Mouse (Mus musculus): Measurements from ENCODE around the gene Hist2h2bb.
"Not testable (repeated sequence)": the region's sequence is repeated elsewhere in the genome, so short reads cannot be mapped to it uniquely, and the experiment has no call there.

Gene Hist2h2bb

GRCm38 (mm10) chr3:96263558-96264403, 5.8 kb upstream of the Hist2h2bb start:
- peak; percentile 75 for DNase-seq (ENCODE audit: low spot score)

DNA sequence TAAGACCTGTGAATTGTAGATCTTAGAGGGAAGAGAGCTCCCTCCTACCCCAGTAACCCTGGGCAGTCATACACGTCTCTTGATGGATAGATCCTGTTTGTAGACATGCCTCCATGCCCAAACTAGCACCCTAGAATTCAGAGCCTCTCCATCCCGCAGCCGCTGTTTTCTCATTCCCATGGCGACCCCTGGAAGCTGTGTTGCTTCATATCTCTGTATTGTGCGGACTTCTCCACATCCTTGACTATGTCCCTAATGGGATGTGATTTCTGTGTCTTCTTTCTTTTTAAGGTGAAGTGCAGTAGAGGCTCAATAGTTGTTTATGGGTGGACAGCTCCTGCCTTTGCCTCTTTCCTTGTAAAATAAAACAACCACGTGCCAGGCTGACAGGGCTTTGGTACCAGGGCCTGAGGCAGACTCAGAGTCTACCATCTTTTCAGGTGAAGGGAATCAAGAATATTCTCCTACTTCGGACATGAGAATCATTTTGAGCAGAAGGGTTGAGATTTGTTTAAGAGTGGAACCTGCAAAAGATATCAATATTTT, 5.1 kb upstream of the Hist2h2bb start:
- DNase-seq (ENCODE audit: low spot score), result no peak

GRCm38 (mm10) chr3:96266132-96266710, 3.3 kb upstream of the Hist2h2bb start:
- no peak for DNase-seq (ENCODE audit: low spot score)

GRCm38 (mm10) chr3:96267541-96267940, 2.0 kb upstream of the Hist2h2bb start:
- no peak for DNase-seq (ENCODE audit: low spot score)

- peak; percentile 90 for DNase-seq (ENCODE audit: low spot score)
Observed at GRCm38 (mm10) chr3:96268051-96268775, 1.3 kb upstream of the Hist2h2bb start, which contains the start of gene Hist2h3b. Hist2h3b (plus strand) TSS chr3:96268654.

DNA sequence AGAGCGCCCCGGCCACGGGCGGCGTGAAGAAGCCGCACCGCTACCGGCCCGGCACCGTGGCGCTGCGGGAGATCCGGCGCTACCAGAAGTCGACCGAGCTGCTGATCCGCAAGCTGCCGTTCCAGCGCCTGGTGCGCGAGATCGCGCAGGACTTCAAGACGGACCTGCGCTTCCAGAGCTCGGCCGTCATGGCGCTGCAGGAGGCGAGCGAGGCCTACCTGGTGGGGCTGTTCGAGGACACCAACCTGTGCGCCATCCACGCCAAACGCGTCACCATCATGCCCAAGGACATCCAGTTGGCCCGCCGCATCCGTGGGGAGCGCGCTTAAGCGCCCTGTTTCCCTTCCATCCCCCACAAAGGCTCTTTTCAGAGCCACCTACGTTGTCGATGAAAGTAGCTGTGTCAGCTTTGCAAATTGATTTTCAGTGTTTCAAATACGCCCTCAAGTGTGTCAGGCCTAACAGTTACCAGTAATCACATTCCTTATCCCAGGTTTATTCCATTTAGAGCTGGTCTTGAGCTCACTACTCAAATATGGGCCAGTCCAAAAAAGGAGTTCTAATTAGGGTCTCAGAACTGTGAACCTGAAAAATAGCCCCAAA, 675 bp upstream of the Hist2h2bb start:
- not testable (repeated sequence) for DNase-seq (ENCODE audit: low spot score)

- DNase-seq (ENCODE audit: low spot score), result no peak
Observed at GRCm38 (mm10) chr3:96273591-96274465, 4.3 kb downstream of the Hist2h2bb start.

DNA sequence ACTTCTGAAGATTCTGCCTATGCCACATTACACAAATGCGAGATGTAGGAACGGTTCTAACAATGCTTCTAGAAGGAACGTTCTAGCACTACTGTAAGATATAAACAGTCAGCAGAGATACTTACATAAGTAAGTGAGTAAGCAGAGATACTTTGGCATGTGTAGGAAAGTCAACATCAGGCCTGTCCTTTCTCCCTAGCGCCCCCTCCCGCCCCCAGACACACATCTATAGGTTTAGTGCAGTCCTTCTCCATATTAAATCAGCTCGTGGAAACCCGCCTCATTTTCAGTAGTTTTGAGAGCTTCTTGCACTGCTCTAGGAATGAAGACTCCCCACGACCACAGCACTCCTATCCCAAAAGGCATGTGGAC, 7.9 kb downstream of the Hist2h2bb start:
- peak; percentile 60 for DNase-seq (ENCODE audit: low spot score)

GRCm38 (mm10) chr3:96277800-96278624, 8.5 kb downstream of the Hist2h2bb start:
- DNase-seq (ENCODE audit: low spot score), result peak; percentile 91

DNA sequence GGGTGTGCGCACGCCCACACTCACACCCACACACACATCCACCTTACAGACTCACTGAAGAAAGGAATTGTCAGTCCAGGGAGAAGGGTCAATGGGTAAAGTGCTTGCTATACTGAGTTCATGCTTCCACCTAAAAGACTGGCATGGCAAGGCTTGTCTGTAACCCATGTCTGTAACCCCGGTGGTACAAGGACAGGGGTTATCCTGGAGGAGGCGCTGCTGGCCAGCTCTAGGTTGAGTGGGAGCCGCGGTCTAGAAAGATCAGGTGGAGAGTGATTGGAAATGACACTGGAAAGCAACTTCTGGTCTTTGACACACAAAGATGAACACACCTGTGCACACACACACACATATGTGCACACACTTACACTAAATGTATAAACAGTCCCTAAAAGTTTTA, 11.1 kb downstream of the Hist2h2bb start:
- no peak for DNase-seq (ENCODE audit: low spot score)

DNA sequence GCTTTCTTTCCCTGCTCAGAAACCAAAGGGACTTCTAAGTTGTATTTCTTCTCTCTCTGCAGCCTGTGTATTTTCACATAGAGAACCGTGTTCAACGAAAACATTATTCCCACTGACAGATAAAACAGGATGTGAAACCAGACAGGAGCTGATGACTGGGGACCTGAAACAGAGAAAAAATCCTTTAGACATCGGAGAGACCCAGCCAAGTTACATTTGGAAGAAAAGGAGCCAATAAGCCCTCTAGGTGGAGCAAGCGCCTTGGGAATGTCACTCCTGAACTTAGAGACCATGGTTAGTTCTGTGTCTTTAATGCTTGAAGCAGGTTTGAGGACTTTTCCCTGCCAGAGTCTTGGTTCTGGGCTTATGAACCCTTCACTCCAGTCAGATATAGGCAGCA, 14.9 kb downstream of the Hist2h2bb start:
- no peak for DNase-seq (ENCODE audit: low spot score)

DNA sequence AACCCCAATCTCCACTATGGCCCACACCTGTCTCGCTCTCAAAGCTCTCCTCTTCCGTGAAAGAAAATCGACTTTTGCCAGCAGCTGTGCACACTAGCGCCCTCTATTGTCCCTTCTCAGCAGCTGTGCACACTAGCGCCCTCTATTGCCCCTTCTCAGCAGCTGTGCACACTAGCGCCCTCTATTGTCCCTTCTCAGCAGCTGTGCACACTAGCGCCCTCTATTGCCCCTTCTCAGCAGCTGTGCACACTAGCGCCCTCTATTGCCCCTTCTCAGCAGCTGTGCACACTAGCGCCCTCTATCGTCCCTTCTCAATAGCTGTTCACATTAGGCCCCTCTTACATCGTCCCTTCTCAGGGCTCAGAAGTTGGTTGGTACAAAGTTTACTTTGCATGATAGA, 17.8 kb downstream of the Hist2h2bb start:
- DNase-seq (ENCODE audit: low spot score), result not testable (repeated sequence)

DNA sequence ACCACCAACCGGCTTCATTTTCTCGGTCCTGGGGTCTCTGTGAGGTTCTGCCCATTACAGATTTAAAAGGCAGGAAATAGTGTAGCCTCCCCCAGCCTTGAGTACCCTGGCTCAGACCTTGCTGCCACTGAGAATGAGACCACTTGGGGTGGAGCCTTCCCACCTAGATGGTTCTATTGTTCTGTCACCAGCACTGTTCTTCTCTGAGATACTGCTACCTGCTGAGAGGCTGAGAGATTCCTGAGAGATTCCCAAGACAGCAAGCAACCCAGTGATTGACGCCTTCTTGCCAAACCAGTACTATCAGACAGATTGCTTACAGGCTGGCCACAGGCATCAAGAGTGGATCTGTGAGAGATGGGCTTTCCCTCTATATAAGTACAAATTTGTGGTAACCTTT, 19.6 kb downstream of the Hist2h2bb start:
- no peak for DNase-seq (ENCODE audit: low spot score)

DNA sequence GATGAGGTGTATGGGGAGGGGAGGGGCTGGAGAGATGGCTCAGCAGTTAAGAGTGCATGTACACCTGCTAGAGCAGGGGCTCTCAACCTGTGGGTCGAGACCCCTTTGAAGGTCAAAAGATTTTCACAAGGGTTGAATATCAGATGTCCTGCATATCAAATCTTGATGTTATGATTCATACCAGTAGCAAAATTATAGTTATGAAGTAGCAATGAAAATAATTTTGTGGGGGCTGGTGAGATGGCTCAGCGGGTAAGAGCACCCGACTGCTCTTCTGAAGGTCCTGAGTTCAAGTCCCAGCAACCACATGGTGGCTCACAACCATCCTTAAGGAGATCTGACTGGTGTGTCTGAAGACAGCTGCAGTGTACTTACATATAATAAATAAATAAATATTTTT, 21.2 kb downstream of the Hist2h2bb start:
- not testable (repeated sequence) for DNase-seq (ENCODE audit: low spot score)

DNA sequence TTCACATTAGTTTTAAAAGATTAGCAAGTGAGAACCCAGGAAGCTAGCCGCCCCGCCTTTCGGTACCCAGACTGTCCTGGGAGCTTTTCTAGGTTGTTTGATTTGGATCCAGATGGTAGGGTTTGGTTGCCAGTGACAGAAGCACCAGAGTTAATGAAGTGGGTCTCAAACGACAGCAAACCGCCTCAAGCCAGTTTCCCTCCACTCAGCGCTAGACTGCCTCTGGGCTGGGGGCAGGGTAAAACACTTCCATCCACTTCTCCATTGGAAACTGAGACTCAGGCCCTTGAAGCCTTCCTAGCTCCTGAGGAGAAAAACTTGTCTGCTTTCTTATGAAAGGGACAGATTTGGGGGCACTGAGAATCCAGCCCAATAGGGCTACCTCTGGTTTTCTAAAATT, 23.1 kb downstream of the Hist2h2bb start:
- no peak for DNase-seq (ENCODE audit: low spot score)

DNA sequence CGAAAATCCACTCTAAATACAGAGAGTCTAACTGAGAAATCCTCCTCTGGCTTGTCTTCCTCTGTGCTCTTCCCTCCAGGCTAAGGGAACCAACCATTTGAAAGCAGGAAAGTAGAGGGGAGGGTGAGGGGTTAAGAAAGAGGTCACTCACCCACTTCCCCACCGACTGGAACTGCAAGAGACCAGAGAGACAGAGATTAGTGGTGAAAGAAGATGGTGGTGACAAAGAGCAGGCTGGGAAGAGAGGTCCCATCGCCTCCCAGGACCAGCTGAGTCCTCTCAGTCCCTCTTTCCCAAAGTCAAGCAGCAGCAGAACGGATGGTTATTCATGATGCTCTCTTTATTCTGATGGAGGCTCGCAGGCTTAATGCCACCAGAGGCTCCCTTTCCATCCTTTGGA, 23.8 kb downstream of the Hist2h2bb start:
- no peak for DNase-seq (ENCODE audit: low spot score)

DNA sequence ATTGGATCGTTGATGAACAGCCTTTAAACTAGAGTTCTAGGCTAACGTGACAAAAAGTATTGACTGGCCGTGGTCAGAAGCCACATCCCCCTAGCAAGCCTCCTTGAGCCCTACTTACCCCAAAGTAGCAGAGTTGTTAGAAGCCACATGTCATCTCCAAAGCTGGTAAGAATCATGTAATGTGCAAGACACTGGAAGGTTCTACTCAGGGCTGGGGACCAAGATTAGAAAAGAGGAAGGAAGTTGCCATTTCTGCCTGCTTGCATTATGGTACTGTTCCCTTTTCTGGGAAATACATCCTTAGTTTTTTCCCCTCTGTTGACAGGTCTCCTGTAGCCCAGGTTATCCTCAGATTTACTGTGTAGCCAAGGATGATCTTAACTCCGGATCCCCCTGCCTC, 24.2 kb downstream of the Hist2h2bb start, which contains the start of gene Fcgr1:
Gene Fcgr1 (minus strand): TSS at position 183 of the 400 bp plus-strand sequence.
- DNase-seq (ENCODE audit: low spot score), result no peak

- DNase-seq (ENCODE audit: low spot score), result no peak
Observed at GRCm38 (mm10) chr3:96298360-96298759, 28.8 kb downstream of the Hist2h2bb start.

GRCm38 (mm10) chr3:96299562-96299961, 30.0 kb downstream of the Hist2h2bb start:
- DNase-seq (ENCODE audit: low spot score), result no peak
